Mouse (Mus musculus) forebrain, embryonic 14.5 days (tissue): ENCODE measurements at regions not wholly inside any gene's neighbourhood (a gene's known extent, or its start where the extent isn't known, plus 50 kb on each side); places are given as distances from the start of the nearest gene placed in this dataset.

Experiments used
- ATAC-seq: fragments of 200-750 bp; cut with Nextera tagmentation; 2 replicates; pipeline ENCODE4 v1.8.0; 2017; ENCODE audit warnings: mild to moderate bottlenecking, moderate library complexity
- DNase-seq: peaks from one replicate; pipeline ENCODE4 v3.0.0-alpha.2; 2015; ENCODE audit warnings: low spot score
- H3K27ac ChIP-seq: fragments of 300-500 bp; sonication (generic); 2 replicates; pipeline ENCODE4 v1.5.1; 2014; ENCODE audit warnings: low read depth, mild to moderate bottlenecking, control low read depth, low read length, moderate library complexity
- H3K27me3 ChIP-seq: fragments of 300-500 bp; sonication (generic); replicated peaks from 2 replicates; pipeline ENCODE4 v1.6.1; 2014; ENCODE audit warnings: low read length, control low read depth, mixed read lengths; ENCODE audit not compliant: control insufficient read depth, insufficient read depth
- H3K36me3 ChIP-seq: fragments of 300-500 bp; sonication (generic); 2 replicates; pipeline ENCODE4 v1.6.1; 2014; ENCODE audit warnings: low read length, control low read depth; ENCODE audit not compliant: control insufficient read depth, insufficient read depth
- H3K4me1 ChIP-seq: fragments of 300-500 bp; sonication (generic); 2 replicates; pipeline ENCODE4 v1.6.1; 2014; ENCODE audit warnings: antibody characterized with exemption, low read length, control low read depth; ENCODE audit not compliant: control insufficient read depth, insufficient read depth
- H3K4me2 ChIP-seq: fragments of 300-500 bp; sonication (generic); 2 replicates; pipeline ENCODE4 v1.6.1; 2014; ENCODE audit warnings: mild to moderate bottlenecking, control low read depth, low read length
- H3K4me3 ChIP-seq: fragments of 300-500 bp; sonication (generic); 2 replicates; pipeline ENCODE4 v1.5.1; 2014; ENCODE audit warnings: low read depth, low read length, control low read depth
- H3K9ac ChIP-seq: fragments of 300-500 bp; sonication (generic); 2 replicates; pipeline ENCODE4 v1.6.1; 2014; ENCODE audit warnings: mild to moderate bottlenecking, low read length, control low read depth, moderate library complexity
- H3K9me3 ChIP-seq: fragments of 300-500 bp; sonication (generic); replicated peaks from 2 replicates; pipeline ENCODE4 v1.6.1; 2016; ENCODE audit warnings: low read length, control low read depth, mixed read lengths; ENCODE audit not compliant: control insufficient read depth
- WGBS: fragments of 180-500 bp; shearing (Covaris S2); extraction: QIAGEN DNeasy Blood & Tissue Kit; methylation state at CpG from one replicate; pipeline ENCODE4 v1.1.7; 2014; 5-methylcytosine and 5-hydroxymethylcytosine counted together

- H3K4me2 ChIP-seq = no peak overlapping the region
- no peak for DNase-seq
- no peak overlapping the region for H3K4me3 ChIP-seq
- no peaks in the 10 kb centered on the region for H3K36me3 ChIP-seq
- WGBS = 50% methylated on average over 7 of the region's 7 CpGs
- H3K27ac ChIP-seq = no peak overlapping the region
- no peaks in the 10 kb centered on the region for H3K27me3 ChIP-seq
- H3K9ac ChIP-seq = no peak overlapping the region; the same call in 1 of the 2 replicates
- H3K9me3 ChIP-seq = no peaks in the 10 kb centered on the region
- H3K4me1 ChIP-seq = no peaks in the 10 kb centered on the region
- ATAC-seq = no peak
Measured at GRCm38 (mm10) chr3:10697698-10698452, 362.4 kb upstream of the Gm38303 start.

GRCm38 (mm10) chr3:10685501-10685951 lies 350.0 kb upstream of the Gm38303 start:
- Histone ChIP-seq H3K9ac (no peak overlapping the region), H3K4me3 (no peak overlapping the region), H3K27ac (peak overlapping the region; percentile 22; the same call in 1 of the 2 replicates), H3K4me2 (no peak overlapping the region), H3K36me3 (no peaks in the 10 kb centered on the region), H3K4me1 (peaks cover 9% of the 10 kb centered on the region), H3K27me3 (no peaks in the 10 kb centered on the region), H3K9me3 (no peaks in the 10 kb centered on the region)
- DNase-seq (peak; percentile 89), ATAC-seq (peak; percentile 73)
- WGBS = 39% methylated on average over 4 of the region's 4 CpGs

GRCm38 (mm10) chr3:10684885-10685500 lies 349.5 kb upstream of the Gm38303 start:
- Histone ChIP-seq H3K4me3 (no peak overlapping the region), H3K9ac (no peak overlapping the region), H3K27me3 (no peaks in the 10 kb centered on the region), H3K36me3 (no peaks in the 10 kb centered on the region), H3K9me3 (no peaks in the 10 kb centered on the region), H3K4me2 (no peak overlapping the region), H3K27ac (no peak overlapping the region), H3K4me1 (peaks cover 9% of the 10 kb centered on the region)
- peak; percentile 81 for ATAC-seq
- DNase-seq = peak; percentile 85
- WGBS = 52% methylated on average over 6 of the region's 6 CpGs

- no peak overlapping the region for H3K9ac ChIP-seq
- H3K27me3 ChIP-seq = no peaks in the 10 kb centered on the region
- no peak overlapping the region for H3K4me2 ChIP-seq
- H3K36me3 ChIP-seq = no peaks in the 10 kb centered on the region
- ATAC-seq (no peak), DNase-seq (no peak)
- no peak overlapping the region for H3K4me3 ChIP-seq
- H3K9me3 ChIP-seq = no peaks in the 10 kb centered on the region
- H3K27ac ChIP-seq = no peak overlapping the region
- H3K4me1 ChIP-seq = peaks cover 9% of the 10 kb centered on the region
Measured at GRCm38 (mm10) chr3:10681938-10682337, 346.5 kb upstream of the Gm38303 start.

GRCm38 (mm10) chr3:10647975-10648511 lies 312.6 kb upstream of the Gm38303 start:
- Histone ChIP-seq H3K4me2 (no peak overlapping the region), H3K27me3 (no peaks in the 10 kb centered on the region), H3K9me3 (no peaks in the 10 kb centered on the region), H3K9ac (no peak overlapping the region), H3K4me1 (no peaks in the 10 kb centered on the region), H3K4me3 (no peak overlapping the region), H3K27ac (no peak overlapping the region), H3K36me3 (no peaks in the 10 kb centered on the region)
- 85% methylated on average over 3 of the region's 3 CpGs for WGBS
- ATAC-seq = no peak
- DNase-seq = no peak
